In genomic region chr19:20005932-20006625, GRCm38 (mm10) we compare ENCODE assay signal across 13 mouse cellular contexts.
A peak's percentile ranks its signal among the peaks of the same experiment; 100 is the strongest.
DNase-seq lines count a peak whose midpoint lies in the region; ATAC-seq lines count a peak whose summit lies in the region.
"Had no signal": no experiment of that assay in that cellular context is flagged by ENCODE, and none has a peak within 500 bp of the region (broad histone marks: within the 10 kb centered on the region; RNA-seq: fewer than 3 reads in every experiment).

No protein-coding gene starts in this region.

- intact Hi-C loops in gastrocnemius, postnatal 36 days (cut with DNase I) = no loop called here

- H3K4me1 ChIP-seq in embryonic facial prominence, embryonic 14.5 days (ENCODE audit: control insufficient read depth, insufficient read depth, low read length) = no peaks in the 10 kb centered on the region
- H3K4me1 ChIP-seq in embryonic facial prominence, embryonic 10.5 days = no peaks in the 10 kb centered on the region
- peaks cover 5% of the 10 kb centered on the region for H3K4me1 ChIP-seq in hindbrain, embryonic 15.5 days (replicated peaks)
- H3K4me1 ChIP-seq: liver, embryonic 12.5 days had no signal

- peak; percentile 19 for DNase-seq in embryonic facial prominence, embryonic 14.5 days (ENCODE audit: low spot score)
- DNase-seq in embryonic facial prominence, embryonic 10.5 days (ENCODE audit: low spot score) = no peak
- DNase-seq in right cerebral cortex, postnatal 10 days (ENCODE audit: low spot score in 2 of 2) = peak; percentile 35 to 42
- DNase-seq in right cerebral cortex, postnatal 25 days = no peak
- DNase-seq in retina, postnatal 7 days (ENCODE audit: low read depth, low spot score) = peak; percentile 59
- DNase-seq in gastrocnemius, postnatal 36 days = no peak
- DNase-seq in lung, postnatal 25 days (ENCODE audit: low spot score) = no peak
- DNase-seq: kidney, adult 2 months; lung, postnatal 36 days had no signal

- H3K9me3 ChIP-seq in embryonic facial prominence, embryonic 14.5 days (ENCODE audit: control insufficient read depth, low read length) = no peaks in the 10 kb centered on the region
- H3K9me3 ChIP-seq in embryonic facial prominence, embryonic 10.5 days = no peaks in the 10 kb centered on the region
- H3K9me3 ChIP-seq in hindbrain, embryonic 15.5 days = no peaks in the 10 kb centered on the region
- H3K9me3 ChIP-seq: liver, embryonic 12.5 days had no signal

- no peak overlapping the region for H3K4me2 ChIP-seq in embryonic facial prominence, embryonic 14.5 days (ENCODE audit: low read depth, low read length)
- H3K4me2 ChIP-seq in hindbrain, embryonic 15.5 days = no peak overlapping the region
- H3K4me2 ChIP-seq: liver, embryonic 12.5 days had no signal

- no peak overlapping the region for H3K4me3 ChIP-seq in embryonic facial prominence, embryonic 14.5 days (ENCODE audit: low read depth, low read length)
- H3K4me3 ChIP-seq in embryonic facial prominence, embryonic 10.5 days = no peak overlapping the region
- H3K4me3 ChIP-seq in hindbrain, embryonic 15.5 days = no peak overlapping the region
- H3K4me3 ChIP-seq: liver, embryonic 12.5 days had no signal

- ATAC-seq in embryonic facial prominence, embryonic 14.5 days (ENCODE audit: low read depth) = no peak
- peak; percentile 61; the same call in 1 of the 2 replicates for ATAC-seq in hindbrain, embryonic 15.5 days (ENCODE audit: low FRiP score, low read depth)
- ATAC-seq: CD4-positive, CD25-positive, alpha-beta regulatory T cell, adult 4 months; liver, embryonic 12.5 days; Patski had no signal

- no peaks in the 10 kb centered on the region for H3K27me3 ChIP-seq in embryonic facial prominence, embryonic 14.5 days (replicated peaks; ENCODE audit: control insufficient read depth, insufficient read depth, low read length)
- H3K27me3 ChIP-seq in embryonic facial prominence, embryonic 10.5 days (replicated peaks; ENCODE audit: low read depth, poor library complexity, severe bottlenecking) = no peaks in the 10 kb centered on the region
- no peaks in the 10 kb centered on the region for H3K27me3 ChIP-seq in hindbrain, embryonic 15.5 days
- H3K27me3 ChIP-seq: liver, embryonic 12.5 days had no signal

- H3K9ac ChIP-seq in embryonic facial prominence, embryonic 14.5 days (ENCODE audit: low read depth, low read length) = no peak overlapping the region
- no peak overlapping the region for H3K9ac ChIP-seq in hindbrain, embryonic 15.5 days
- H3K9ac ChIP-seq: liver, embryonic 12.5 days had no signal

- H3K36me3 ChIP-seq in embryonic facial prominence, embryonic 14.5 days (ENCODE audit: control insufficient read depth, insufficient read depth, low read length) = no peaks in the 10 kb centered on the region
- H3K36me3 ChIP-seq in embryonic facial prominence, embryonic 10.5 days (replicated peaks) = no peaks in the 10 kb centered on the region
- H3K36me3 ChIP-seq in hindbrain, embryonic 15.5 days = no peaks in the 10 kb centered on the region
- H3K36me3 ChIP-seq: liver, embryonic 12.5 days had no signal

- 58% methylated on average over 4 of the region's 4 CpGs for WGBS in embryonic facial prominence, embryonic 14.5 days
- 68% methylated on average over 4 of the region's 4 CpGs for WGBS in embryonic facial prominence, embryonic 10.5 days
- WGBS in hindbrain, embryonic 15.5 days = 34% methylated on average over 4 of the region's 4 CpGs

- no peak overlapping the region for H3K27ac ChIP-seq in embryonic facial prominence, embryonic 14.5 days (replicated peaks; ENCODE audit: low read depth, low read length)
- H3K27ac ChIP-seq in embryonic facial prominence, embryonic 10.5 days (replicated peaks) = no peak overlapping the region
- H3K27ac ChIP-seq in hindbrain, embryonic 15.5 days (replicated peaks) = no peak overlapping the region
- H3K27ac ChIP-seq: liver, embryonic 12.5 days had no signal

Comparison
In these comparisons a context has a peak if more than half of its experiments do, and no peak if none do; other contexts are left out.
1. DNase-seq: peak in embryonic facial prominence, embryonic 14.5 days (single experiment), right cerebral cortex, postnatal 10 days (2 of 2) and retina, postnatal 7 days (single experiment); none in embryonic facial prominence, embryonic 10.5 days (single experiment), right cerebral cortex, postnatal 25 days (single experiment), gastrocnemius, postnatal 36 days (0 of 2) and lung, postnatal 25 days (single experiment).